ENCODE assay signal across 24 mouse cellular contexts in genomic region chr1:36970918-36971617, GRCm38 (mm10). TPM values are rescaled to one million over a fixed set of nuclear protein-coding genes. Genes with fewer than 3 reads are reported as not detected.
"Had no signal": no experiment of that assay in that cellular context is flagged by ENCODE, and none has a peak within 500 bp of the region (broad histone marks: within the 10 kb centered on the region; RNA-seq: fewer than 3 reads in every experiment).

No protein-coding gene starts in this region.

- H3K27me3 ChIP-seq: heart, embryonic 13.5 days; heart, embryonic 15.5 days; hindbrain, embryonic 13.5 days; hindbrain, embryonic 15.5 days; limb, embryonic 13.5 days; limb, embryonic 15.5 days; liver, embryonic 12.5 days had no signal

- H3K9ac ChIP-seq: forebrain, postnatal 0 days; heart, embryonic 13.5 days; heart, embryonic 15.5 days; hindbrain, embryonic 13.5 days; hindbrain, embryonic 15.5 days; limb, embryonic 13.5 days; limb, embryonic 15.5 days; liver, embryonic 12.5 days had no signal

- H3K27ac ChIP-seq: heart, embryonic 10.5 days; heart, embryonic 13.5 days; heart, embryonic 15.5 days; hindbrain, embryonic 13.5 days; hindbrain, embryonic 15.5 days; hindbrain, postnatal 0 days; layer of hippocampus, adult 2 months; left cerebral cortex, adult 2 months; limb, embryonic 13.5 days; limb, embryonic 15.5 days; liver, embryonic 12.5 days had no signal

- ATAC-seq: forebrain, postnatal 0 days; hindbrain, postnatal 0 days; liver, embryonic 12.5 days had no signal

- H3K4me3 ChIP-seq: heart, embryonic 10.5 days; heart, embryonic 13.5 days; heart, embryonic 15.5 days; hindbrain, embryonic 13.5 days; hindbrain, embryonic 15.5 days; layer of hippocampus, adult 2 months; left cerebral cortex, adult 2 months; limb, embryonic 13.5 days; limb, embryonic 15.5 days; liver, embryonic 12.5 days had no signal

- H3K9me3 ChIP-seq: heart, embryonic 10.5 days; heart, embryonic 15.5 days; hindbrain, embryonic 13.5 days; hindbrain, embryonic 15.5 days; limb, embryonic 13.5 days; limb, embryonic 15.5 days; liver, embryonic 12.5 days had no signal

- DNase-seq: forebrain, postnatal 0 days; gastrocnemius, postnatal 36 days; heart, adult 18-20 months; heart, postnatal 14 days; heart, postnatal 36 days; kidney, adult 18-20 months; kidney, adult 8-10 months; kidney, postnatal 10 days; kidney, postnatal 25 days; kidney, postnatal 4 days; left cerebral cortex, postnatal 4 days had no signal

- H3K4me2 ChIP-seq: heart, embryonic 13.5 days; heart, embryonic 15.5 days; hindbrain, embryonic 13.5 days; hindbrain, embryonic 15.5 days; limb, embryonic 13.5 days; limb, embryonic 15.5 days; liver, embryonic 12.5 days had no signal

- H3K36me3 ChIP-seq: heart, embryonic 10.5 days; heart, embryonic 13.5 days; heart, embryonic 15.5 days; hindbrain, embryonic 13.5 days; hindbrain, embryonic 15.5 days; limb, embryonic 13.5 days; limb, embryonic 15.5 days; liver, embryonic 12.5 days had no signal

- H3K4me1 ChIP-seq: heart, embryonic 10.5 days; heart, embryonic 13.5 days; heart, embryonic 15.5 days; hindbrain, embryonic 13.5 days; hindbrain, embryonic 15.5 days; limb, embryonic 13.5 days; limb, embryonic 15.5 days; liver, embryonic 12.5 days had no signal

RNA-seq across cellular contexts. Expression of gene Vwa3b, which starts 55.3 kb away (rescaled TPM):
- total RNA-seq: hematopoietic stem cell, adult 5-6 weeks had no signal
- polyA plus RNA-seq: heart, embryonic 10.5 days; kidney, embryonic 14.5 days; liver, embryonic 12.5 days had no signal
